Mouse (Mus musculus) kidney, embryonic 15.5 days (tissue): ENCODE data around the gene Aknad1. TPM values are rescaled to one million over a fixed set of nuclear protein-coding genes. Genes with fewer than 3 reads are reported as not detected.

ENCODE experiments used
- ATAC-seq: fragments of 200-750 bp; cut with Nextera tagmentation; replicated peaks from 2 replicates; pipeline ENCODE4 v1.8.0; 2017; ENCODE audit warnings: moderate TSS enrichment; ENCODE audit not compliant: low FRiP score
- H3K27ac ChIP-seq: fragments of 300-500 bp; sonication (generic); 2 replicates; pipeline ENCODE4 v1.5.1; 2015; ENCODE audit warnings: mild to moderate bottlenecking, inconsistent platforms
- H3K27me3 ChIP-seq: fragments of 300-500 bp; sonication (generic); 2 replicates; pipeline ENCODE4 v1.6.1; 2015; ENCODE audit warnings: inconsistent platforms
- H3K36me3 ChIP-seq: fragments of 300-500 bp; sonication (generic); 2 replicates; pipeline ENCODE4 v1.6.1; 2015; ENCODE audit warnings: inconsistent platforms
- H3K4me1 ChIP-seq: fragments of 300-500 bp; sonication (generic); 2 replicates; pipeline ENCODE4 v1.6.1; 2015; ENCODE audit warnings: inconsistent platforms
- H3K4me2 ChIP-seq: fragments of 300-500 bp; sonication (generic); 2 replicates; pipeline ENCODE4 v1.6.1; 2015; ENCODE audit warnings: moderate library complexity, mild to moderate bottlenecking, inconsistent platforms
- H3K4me3 ChIP-seq: fragments of 300-500 bp; sonication (generic); replicated peaks from 2 replicates; pipeline ENCODE4 v1.5.1; 2015; ENCODE audit warnings: mild to moderate bottlenecking, inconsistent platforms
- H3K9ac ChIP-seq: fragments of 300-500 bp; sonication (generic); 2 replicates; pipeline ENCODE4 v1.6.1; 2015; ENCODE audit warnings: mild to moderate bottlenecking, inconsistent platforms
- H3K9me3 ChIP-seq: fragments of 300-500 bp; sonication (generic); replicated peaks from 2 replicates; pipeline ENCODE4 v1.6.1; 2016; ENCODE audit warnings: inconsistent platforms
- WGBS: fragments of 180-500 bp; shearing (Covaris S2); methylation state at CpG from one replicate; pipeline ENCODE4 v1.1.7; 2015; ENCODE audit warnings: mixed read lengths; 5-methylcytosine and 5-hydroxymethylcytosine counted together
- polyA plus RNA-seq: library from polyadenylated mRNA; unstranded; fragments of >200 nt; fragmentation: Nextera tagmentation; extraction: Ambion mirVana; gene quantifications from 2 replicates; pipeline ENCODE4 v1.2.1, GENCODE M21; 2015

The Aknad1 gene
- polyA plus RNA-seq, 1 experiment from 2014 or later = 0.10 TPM

DNA sequence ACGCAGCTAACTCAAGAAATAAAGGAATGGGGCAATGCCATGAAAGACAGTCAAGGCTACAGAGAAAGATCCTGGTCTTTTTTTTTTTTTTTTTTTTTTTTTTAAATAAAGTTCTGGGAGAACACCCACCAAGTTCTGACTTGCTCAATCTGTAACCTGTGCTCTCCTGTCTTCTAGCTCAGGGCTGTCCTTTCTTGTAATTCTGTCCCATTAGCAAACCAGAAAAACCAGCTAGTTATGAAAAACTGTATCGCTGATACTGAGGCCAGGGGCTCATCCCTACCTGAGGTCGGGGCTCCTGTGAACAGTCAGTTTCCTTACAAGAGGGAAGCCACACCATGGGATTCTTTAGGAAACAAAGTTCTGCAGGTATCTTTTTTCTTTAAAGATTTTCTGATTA is 51.0 kb downstream of the Aknad1 start:
- no peak for ATAC-seq
- Histone ChIP-seq H3K27ac (no peak overlapping the region), H3K4me2 (no peak overlapping the region), H3K4me1 (peaks cover 7% of the 10 kb centered on the region), H3K9me3 (no peaks in the 10 kb centered on the region), H3K4me3 (no peak overlapping the region), H3K9ac (no peak overlapping the region), H3K36me3 (peaks cover 28% of the 10 kb centered on the region), H3K27me3 (no peaks in the 10 kb centered on the region)
- WGBS = 89% methylated on average over 3 of the region's 3 CpGs

GRCm38 (mm10) chr3:108791054-108791706 is 51.7 kb downstream of the Aknad1 start:
- peaks cover 7% of the 10 kb centered on the region for H3K4me1 ChIP-seq
- 79% methylated on average over 7 of the region's 7 CpGs for WGBS
- H3K4me3 ChIP-seq = no peak overlapping the region
- H3K4me2 ChIP-seq = no peak overlapping the region
- peaks cover 33% of the 10 kb centered on the region for H3K36me3 ChIP-seq
- no peak overlapping the region for H3K9ac ChIP-seq
- H3K27ac ChIP-seq = no peak overlapping the region
- no peaks in the 10 kb centered on the region for H3K27me3 ChIP-seq
- no peaks in the 10 kb centered on the region for H3K9me3 ChIP-seq
- ATAC-seq = no peak

- no peak overlapping the region for H3K4me3 ChIP-seq
- ATAC-seq = no peak
- peaks cover 7% of the 10 kb centered on the region for H3K4me1 ChIP-seq
- H3K27me3 ChIP-seq = no peaks in the 10 kb centered on the region
- no peak overlapping the region for H3K4me2 ChIP-seq
- H3K36me3 ChIP-seq = peaks cover 45% of the 10 kb centered on the region
- H3K9ac ChIP-seq = no peak overlapping the region
- no peak overlapping the region for H3K27ac ChIP-seq
- no peaks in the 10 kb centered on the region for H3K9me3 ChIP-seq
Observed at GRCm38 (mm10) chr3:108792420-108792819, 53.0 kb downstream of the Aknad1 start.

DNA sequence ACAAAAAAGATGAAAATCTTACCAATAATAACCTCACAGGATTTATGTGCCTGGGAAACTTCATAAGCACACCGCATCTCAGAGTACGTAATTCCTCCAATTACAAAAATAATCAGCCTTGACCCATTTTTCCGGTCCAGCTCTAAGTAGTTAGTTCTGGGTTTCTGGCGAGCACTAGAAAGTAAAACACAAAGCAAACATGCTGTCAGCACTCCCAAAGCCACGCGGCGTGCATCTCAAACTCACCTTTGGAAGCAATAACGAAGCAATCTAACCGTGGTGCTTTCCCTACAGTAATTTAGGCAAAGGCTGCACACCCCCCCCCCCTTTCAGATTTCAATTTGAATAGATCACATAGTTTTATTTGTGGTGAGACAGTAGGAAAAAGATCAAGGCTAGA is 55.3 kb downstream of the Aknad1 start:
- Histone ChIP-seq H3K27ac (no peak overlapping the region), H3K4me2 (no peak overlapping the region), H3K9me3 (no peaks in the 10 kb centered on the region), H3K4me1 (no peaks in the 10 kb centered on the region), H3K27me3 (no peaks in the 10 kb centered on the region), H3K36me3 (peaks cover 60% of the 10 kb centered on the region), H3K4me3 (no peak overlapping the region), H3K9ac (no peak overlapping the region)
- no peak for ATAC-seq
- 76% methylated on average over 9 of the region's 9 CpGs for WGBS

- Histone ChIP-seq H3K27ac (no peak overlapping the region), H3K36me3 (peaks cover 67% of the 10 kb centered on the region), H3K4me3 (no peak overlapping the region), H3K4me2 (no peak overlapping the region), H3K9ac (no peak overlapping the region), H3K9me3 (no peaks in the 10 kb centered on the region), H3K4me1 (no peaks in the 10 kb centered on the region), H3K27me3 (no peaks in the 10 kb centered on the region)
- no peak for ATAC-seq
- 88% methylated on average over 7 of the region's 7 CpGs for WGBS
Observed at GRCm38 (mm10) chr3:108795554-108796299, 56.3 kb downstream of the Aknad1 start.

GRCm38 (mm10) chr3:108796386-108796785 is 56.9 kb downstream of the Aknad1 start:
- Histone ChIP-seq H3K36me3 (peaks cover 73% of the 10 kb centered on the region), H3K27ac (no peak overlapping the region), H3K27me3 (no peaks in the 10 kb centered on the region), H3K4me2 (no peak overlapping the region), H3K9ac (no peak overlapping the region), H3K9me3 (no peaks in the 10 kb centered on the region), H3K4me3 (no peak overlapping the region), H3K4me1 (no peaks in the 10 kb centered on the region)
- ATAC-seq = no peak
- WGBS = 83% methylated on average over 4 of the region's 4 CpGs

- Histone ChIP-seq H3K9me3 (no peaks in the 10 kb centered on the region), H3K9ac (no peak overlapping the region), H3K36me3 (peaks cover 80% of the 10 kb centered on the region), H3K27ac (no peak overlapping the region), H3K27me3 (no peaks in the 10 kb centered on the region), H3K4me2 (no peak overlapping the region), H3K4me1 (no peaks in the 10 kb centered on the region), H3K4me3 (no peak overlapping the region)
- 92% methylated on average over 6 of the region's 6 CpGs for WGBS
- ATAC-seq = no peak
Observed at GRCm38 (mm10) chr3:108797723-108798122, 58.3 kb downstream of the Aknad1 start.

GRCm38 (mm10) chr3:108798375-108798774 is 58.9 kb downstream of the Aknad1 start:
- Histone ChIP-seq H3K4me3 (no peak overlapping the region), H3K4me1 (no peaks in the 10 kb centered on the region), H3K9me3 (no peaks in the 10 kb centered on the region), H3K36me3 (peaks cover 84% of the 10 kb centered on the region), H3K4me2 (no peak overlapping the region), H3K9ac (no peak overlapping the region), H3K27me3 (no peaks in the 10 kb centered on the region), H3K27ac (no peak overlapping the region)
- no peak for ATAC-seq
- 89% methylated on average over 2 of the region's 2 CpGs for WGBS

DNA sequence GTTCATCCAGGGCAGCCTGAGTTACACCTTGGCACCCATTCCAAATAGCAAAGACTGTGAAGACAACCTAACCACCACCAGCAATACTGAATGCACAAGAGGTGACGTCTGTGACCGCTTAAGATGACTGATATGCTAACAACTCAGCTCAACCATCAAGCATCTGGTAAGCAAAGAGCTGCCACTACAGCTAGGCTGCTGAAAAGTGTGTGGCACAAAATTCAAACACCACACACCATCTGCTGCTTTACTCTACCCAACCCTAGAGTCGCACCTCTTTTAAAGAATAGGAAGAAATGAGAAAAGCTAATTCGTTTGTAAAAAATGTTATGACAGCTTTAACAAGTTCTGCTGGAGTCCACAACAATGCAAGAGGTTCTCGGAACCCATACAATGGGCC is 66.2 kb downstream of the Aknad1 start:
- Histone ChIP-seq H3K27ac (no peak overlapping the region), H3K4me3 (no peak overlapping the region), H3K9ac (no peak overlapping the region), H3K4me2 (no peak overlapping the region), H3K4me1 (no peaks in the 10 kb centered on the region), H3K27me3 (no peaks in the 10 kb centered on the region), H3K9me3 (no peaks in the 10 kb centered on the region), H3K36me3 (peaks cover 65% of the 10 kb centered on the region)
- WGBS = 88% methylated on average over 5 of the region's 5 CpGs
- no peak for ATAC-seq

GRCm38 (mm10) chr3:108810747-108811263 is 71.3 kb downstream of the Aknad1 start:
- Histone ChIP-seq H3K27me3 (no peaks in the 10 kb centered on the region), H3K27ac (no peak overlapping the region), H3K4me2 (no peak overlapping the region), H3K9ac (no peak overlapping the region), H3K4me3 (no peak overlapping the region), H3K4me1 (no peaks in the 10 kb centered on the region), H3K9me3 (no peaks in the 10 kb centered on the region), H3K36me3 (peaks cover 50% of the 10 kb centered on the region)
- ATAC-seq = no peak
- 65% methylated on average over 4 of the region's 4 CpGs for WGBS

- 75% methylated on average over 4 of the region's 4 CpGs for WGBS
- Histone ChIP-seq H3K4me1 (no peaks in the 10 kb centered on the region), H3K9ac (no peak overlapping the region), H3K9me3 (no peaks in the 10 kb centered on the region), H3K4me3 (no peak overlapping the region), H3K36me3 (peaks cover 48% of the 10 kb centered on the region), H3K27me3 (no peaks in the 10 kb centered on the region), H3K27ac (no peak overlapping the region), H3K4me2 (no peak overlapping the region)
- ATAC-seq = no peak
Observed at GRCm38 (mm10) chr3:108815631-108816030, 76.2 kb downstream of the Aknad1 start.

DNA sequence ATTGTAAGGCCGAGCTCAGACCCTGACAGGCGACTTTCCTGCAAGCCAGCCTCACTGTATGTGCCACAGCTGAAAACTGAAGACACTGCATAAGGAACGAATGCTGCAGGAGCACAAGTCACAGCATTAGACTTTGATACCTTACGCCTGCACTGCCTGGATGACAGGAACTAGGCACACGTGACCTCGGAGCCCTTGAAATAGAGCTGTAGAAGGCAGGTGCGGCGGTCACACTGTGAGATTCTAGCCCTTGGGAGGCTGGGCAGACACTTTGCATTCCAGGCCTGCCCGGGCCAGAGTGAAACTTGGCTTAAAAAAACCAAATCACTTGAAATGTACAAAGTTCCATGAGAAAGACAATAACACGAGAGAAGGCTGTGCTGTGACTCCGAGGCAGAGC is 91.0 kb downstream of the Aknad1 start:
- no peak overlapping the region for H3K27ac ChIP-seq
- H3K4me3 ChIP-seq = no peak overlapping the region
- H3K4me1 ChIP-seq = no peaks in the 10 kb centered on the region
- WGBS = 79% methylated on average over 11 of the region's 11 CpGs
- H3K9ac ChIP-seq = no peak overlapping the region
- H3K27me3 ChIP-seq = no peaks in the 10 kb centered on the region
- no peaks in the 10 kb centered on the region for H3K9me3 ChIP-seq
- ATAC-seq = peak; percentile 66
- H3K4me2 ChIP-seq = no peak overlapping the region
- H3K36me3 ChIP-seq = peaks cover 27% of the 10 kb centered on the region
